Mouse (Mus musculus) thymus, adult 2 months (tissue): ENCODE results near the gene Vmn2r103.

Source experiments
- CTCF ChIP-seq: fragments of 200-500 bp; IDR thresholded peaks from 2 replicates; pipeline ENCODE4 v1.5.1; 2012; ENCODE audit warnings: mild to moderate bottlenecking, control low read depth, low read length, moderate library complexity, borderline replicate concordance; ENCODE audit not compliant: control insufficient read depth, poor library complexity, insufficient read depth; ENCODE audit errors: extremely low read depth
- POLR2A ChIP-seq: fragments of 200-500 bp; IDR thresholded peaks from 2 replicates; pipeline ENCODE4 v1.6.1; 2012; ENCODE audit warnings: mild to moderate bottlenecking, low read length, control low read depth, moderate library complexity; ENCODE audit not compliant: control insufficient read depth, poor library complexity, insufficient read depth; ENCODE audit errors: extremely low read depth

GRCm38 (mm10) chr17:19773063-19773462 lies at the start of gene Vmn2r103:
- TF ChIP-seq CTCF (no peak), POLR2A (no peak)
